Mouse (Mus musculus): Measurements from ENCODE around the gene Exoc3l2. TPM values are rescaled to one million over a fixed set of nuclear protein-coding genes. Genes with fewer than 3 reads are reported as not detected.

Gene Exoc3l2
- polyA plus RNA-seq, 1 experiment from 2014 or later: 1.1 TPM

DNA sequence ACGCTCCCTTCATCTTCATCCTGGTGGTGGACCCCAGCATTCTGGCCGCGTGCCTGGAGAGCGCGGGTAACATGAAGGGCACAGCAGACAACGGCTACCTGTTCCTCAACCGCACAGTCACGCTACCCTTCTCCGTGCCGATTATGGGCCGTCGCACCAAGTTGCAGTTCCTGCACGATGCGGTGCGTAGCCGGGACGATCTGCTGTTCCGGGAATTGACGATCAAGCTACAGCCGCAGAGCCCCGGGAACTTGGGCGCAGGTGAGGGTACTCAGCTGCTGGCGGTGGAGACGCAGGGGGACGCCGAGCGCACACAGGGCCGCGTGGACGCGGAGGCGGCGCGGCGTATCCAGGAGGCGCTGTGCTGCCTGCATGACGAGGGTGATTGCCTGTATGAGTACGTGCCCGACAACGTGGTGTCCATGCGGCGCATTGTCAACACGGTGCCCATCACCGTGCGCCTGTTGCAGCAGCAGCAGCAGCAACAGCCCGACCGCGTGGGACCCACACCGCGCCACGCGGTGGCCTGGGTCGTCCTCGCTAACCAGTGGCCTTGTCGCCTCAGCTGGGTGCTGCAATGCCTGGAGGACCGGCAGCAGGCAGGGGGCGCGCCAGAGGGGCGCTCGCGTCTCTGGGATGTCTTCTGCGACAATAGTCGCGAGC is 60.8 kb downstream of the Exoc3l2 start:
- no peak overlapping the region for H3K27ac ChIP-seq (replicated peaks)
- H3K27me3 ChIP-seq (replicated peaks): peaks cover 75% of the 10 kb centered on the region
- WGBS: 2% methylated on average over 64 of the region's 64 CpGs
- no peak for ATAC-seq (ENCODE audit: extremely low read depth, insufficient number of reproducible peaks, low FRiP score, low TSS enrichment)
- H3K9me3 ChIP-seq: no peaks in the 10 kb centered on the region
- peak overlapping the region; percentile 74 for H3K9ac ChIP-seq
- H3K4me2 ChIP-seq: peak overlapping the region; percentile 87
- H3K4me3 ChIP-seq: peak overlapping the region; percentile 54
- H3K36me3 ChIP-seq: peaks cover 7% of the 10 kb centered on the region
- peaks cover 31% of the 10 kb centered on the region for H3K4me1 ChIP-seq

- WGBS: 11% methylated on average over 24 of the region's 24 CpGs
- ATAC-seq (ENCODE audit: extremely low read depth, insufficient number of reproducible peaks, low FRiP score, low TSS enrichment): no peak
- Histone ChIP-seq H3K4me1 (peaks cover 30% of the 10 kb centered on the region), H3K9ac (peak overlapping the region; percentile 74), H3K4me3 (peak overlapping the region; percentile 54), H3K4me2 (peak overlapping the region; percentile 87), H3K27me3 (replicated peaks) (peaks cover 68% of the 10 kb centered on the region), H3K27ac (replicated peaks) (no peak overlapping the region), H3K9me3 (no peaks in the 10 kb centered on the region), H3K36me3 (peaks cover 14% of the 10 kb centered on the region)
These were observed 61.4 kb downstream of the Exoc3l2 start for GRCm38 (mm10) chr7:19524420-19525104.

DNA sequence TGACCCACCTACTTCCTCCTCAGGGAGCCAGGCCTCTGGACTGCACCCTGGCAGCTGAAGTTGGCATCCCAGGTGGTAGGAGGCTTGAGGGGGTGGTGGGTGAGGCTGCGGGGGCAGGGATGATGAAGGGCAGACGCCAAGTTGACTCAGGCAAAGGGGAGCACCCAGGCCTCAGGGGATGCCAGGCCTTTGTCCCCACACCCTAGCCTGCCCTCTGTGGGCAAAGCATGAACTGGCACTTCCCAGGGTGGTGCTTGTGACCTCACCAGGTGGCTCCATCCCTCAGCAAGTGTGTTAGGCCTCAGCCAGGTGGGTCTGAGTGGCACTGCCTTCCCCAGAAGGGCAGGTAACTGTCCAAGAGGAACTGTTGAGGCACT is 62.0 kb downstream of the Exoc3l2 start:
- Histone ChIP-seq H3K36me3 (peaks cover 19% of the 10 kb centered on the region), H3K4me3 (no peak overlapping the region), H3K9ac (no peak overlapping the region), H3K4me1 (peaks cover 25% of the 10 kb centered on the region), H3K4me2 (no peak overlapping the region), H3K9me3 (no peaks in the 10 kb centered on the region), H3K27ac (replicated peaks) (no peak overlapping the region), H3K27me3 (replicated peaks) (peaks cover 62% of the 10 kb centered on the region)
- WGBS: 83% methylated on average over 2 of the region's 2 CpGs
- ATAC-seq (ENCODE audit: extremely low read depth, insufficient number of reproducible peaks, low FRiP score, low TSS enrichment): no peak

DNA sequence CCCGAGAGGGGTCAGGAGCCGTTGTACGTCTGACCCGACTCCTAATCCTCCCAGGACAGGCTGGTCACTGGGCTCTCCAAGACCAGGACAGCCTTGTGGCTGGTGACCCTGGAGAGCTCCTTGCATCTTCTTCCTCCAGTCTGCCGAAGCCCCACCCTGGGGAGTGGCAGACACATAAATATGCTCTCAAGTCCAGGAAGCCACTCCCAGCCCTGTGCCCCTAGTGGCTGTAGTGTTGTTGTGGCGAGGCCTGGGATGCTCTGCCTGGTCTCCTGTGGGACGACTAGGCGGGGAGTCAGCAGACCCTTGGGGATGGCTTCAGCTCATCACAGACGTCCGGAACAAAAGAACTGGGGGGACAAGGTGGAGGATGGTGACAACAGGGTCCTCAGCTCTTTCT is 67.9 kb downstream of the Exoc3l2 start:
- Histone ChIP-seq H3K4me3 (no peak overlapping the region), H3K9me3 (no peaks in the 10 kb centered on the region), H3K27me3 (replicated peaks) (peaks cover 6% of the 10 kb centered on the region; the same call in 1 of the 2 replicates), H3K27ac (replicated peaks) (no peak overlapping the region), H3K4me1 (peaks cover 5% of the 10 kb centered on the region), H3K36me3 (peaks cover 77% of the 10 kb centered on the region), H3K4me2 (no peak overlapping the region), H3K9ac (no peak overlapping the region)
- 71% methylated on average over 10 of the region's 10 CpGs for WGBS
- no peak for ATAC-seq (ENCODE audit: extremely low read depth, insufficient number of reproducible peaks, low FRiP score, low TSS enrichment)

DNA sequence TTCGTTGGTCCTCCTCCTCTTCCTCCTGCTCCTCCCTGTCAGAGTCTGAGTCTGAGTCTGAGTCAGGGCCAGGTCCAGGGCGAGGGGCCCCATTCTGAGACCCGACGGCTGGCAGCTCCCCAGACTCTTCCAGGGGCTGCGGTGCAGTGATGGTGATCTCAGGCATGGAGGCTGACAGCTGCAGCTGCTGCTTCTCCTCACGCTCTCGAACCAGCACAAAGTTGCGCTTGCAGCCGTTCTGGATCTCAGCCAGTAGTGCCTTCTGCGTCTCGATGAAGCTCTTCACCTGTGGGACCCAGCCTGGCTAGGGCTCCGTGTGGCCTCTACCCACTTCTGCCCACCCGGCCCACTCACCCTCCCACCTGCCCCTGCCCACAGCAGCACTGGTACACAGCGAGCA is 69.1 kb downstream of the Exoc3l2 start:
- no peak overlapping the region for H3K4me3 ChIP-seq
- WGBS: 85% methylated on average over 14 of the region's 14 CpGs
- H3K4me2 ChIP-seq: no peak overlapping the region
- no peak overlapping the region for H3K9ac ChIP-seq
- peaks cover 77% of the 10 kb centered on the region for H3K36me3 ChIP-seq
- no peaks in the 10 kb centered on the region for H3K9me3 ChIP-seq
- ATAC-seq (ENCODE audit: extremely low read depth, insufficient number of reproducible peaks, low FRiP score, low TSS enrichment): no peak
- peaks cover 17% of the 10 kb centered on the region for H3K4me1 ChIP-seq
- H3K27me3 ChIP-seq (replicated peaks): no peaks in the 10 kb centered on the region
- no peak overlapping the region for H3K27ac ChIP-seq (replicated peaks)

GRCm38 (mm10) chr7:19534676-19535075 is 71.5 kb downstream of the Exoc3l2 start:
- H3K27me3 ChIP-seq (replicated peaks): no peaks in the 10 kb centered on the region
- WGBS: 92% methylated on average over 10 of the region's 10 CpGs
- no peak overlapping the region for H3K4me2 ChIP-seq
- H3K27ac ChIP-seq (replicated peaks): no peak overlapping the region
- peaks cover 65% of the 10 kb centered on the region for H3K36me3 ChIP-seq
- no peak overlapping the region for H3K4me3 ChIP-seq
- H3K9me3 ChIP-seq: no peaks in the 10 kb centered on the region
- H3K4me1 ChIP-seq: peaks cover 23% of the 10 kb centered on the region
- no peak for ATAC-seq (ENCODE audit: extremely low read depth, insufficient number of reproducible peaks, low FRiP score, low TSS enrichment)
- H3K9ac ChIP-seq: no peak overlapping the region

- 83% methylated on average over 2 of the region's 2 CpGs for WGBS
- H3K27ac ChIP-seq (replicated peaks): no peak overlapping the region
- H3K27me3 ChIP-seq (replicated peaks): no peaks in the 10 kb centered on the region
- H3K4me1 ChIP-seq: peaks cover 65% of the 10 kb centered on the region
- H3K9me3 ChIP-seq: no peaks in the 10 kb centered on the region
- H3K4me2 ChIP-seq: no peak overlapping the region
- H3K9ac ChIP-seq: no peak overlapping the region; the same call in 1 of the 2 replicates
- no peak overlapping the region for H3K4me3 ChIP-seq
- no peak for ATAC-seq (ENCODE audit: extremely low read depth, insufficient number of reproducible peaks, low FRiP score, low TSS enrichment)
- H3K36me3 ChIP-seq: 0 out of 2 replicates have a peak, but pooled peaks cover 2% of the 10 kb centered on the region
These were observed 77.8 kb downstream of the Exoc3l2 start for GRCm38 (mm10) chr7:19540771-19541566.

DNA sequence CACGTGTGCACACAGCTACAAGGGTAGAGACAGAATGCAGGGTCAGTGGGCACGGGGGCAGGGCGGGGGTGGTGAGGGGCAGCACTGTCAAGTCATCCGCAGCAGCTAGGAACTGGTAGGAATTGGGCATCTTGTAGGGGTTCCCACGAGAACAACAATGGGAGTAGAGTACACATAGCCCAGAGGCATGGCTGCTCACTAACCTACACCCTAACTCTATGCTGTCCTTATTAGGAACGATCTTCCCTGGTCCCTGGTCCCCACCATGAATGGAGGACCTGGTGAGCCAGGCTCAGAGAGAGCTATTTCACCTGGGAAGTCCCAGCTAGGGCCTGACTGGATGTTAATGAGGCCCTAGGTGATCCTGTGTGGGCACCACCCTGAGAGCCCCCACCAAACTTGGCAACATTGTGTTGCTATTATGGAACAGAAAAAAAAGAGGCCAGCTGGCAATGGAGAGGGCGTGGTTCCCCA is 78.6 kb downstream of the Exoc3l2 start:
- Histone ChIP-seq H3K27ac (replicated peaks) (no peak overlapping the region; the same call in 1 of the 2 replicates), H3K9me3 (no peaks in the 10 kb centered on the region), H3K36me3 (0 out of 2 replicates have a peak, but pooled peaks cover 2% of the 10 kb centered on the region), H3K27me3 (replicated peaks) (no peaks in the 10 kb centered on the region), H3K9ac (peak overlapping the region; percentile 42; the same call in 1 of the 2 replicates), H3K4me2 (0 out of 2 replicates have a peak overlapping the region, but pooled peaks have one; percentile 2), H3K4me3 (no peak overlapping the region), H3K4me1 (peaks cover 65% of the 10 kb centered on the region)
- no peak for ATAC-seq (ENCODE audit: extremely low read depth, insufficient number of reproducible peaks, low FRiP score, low TSS enrichment)
- WGBS: 83% methylated on average over 7 of the region's 7 CpGs

DNA sequence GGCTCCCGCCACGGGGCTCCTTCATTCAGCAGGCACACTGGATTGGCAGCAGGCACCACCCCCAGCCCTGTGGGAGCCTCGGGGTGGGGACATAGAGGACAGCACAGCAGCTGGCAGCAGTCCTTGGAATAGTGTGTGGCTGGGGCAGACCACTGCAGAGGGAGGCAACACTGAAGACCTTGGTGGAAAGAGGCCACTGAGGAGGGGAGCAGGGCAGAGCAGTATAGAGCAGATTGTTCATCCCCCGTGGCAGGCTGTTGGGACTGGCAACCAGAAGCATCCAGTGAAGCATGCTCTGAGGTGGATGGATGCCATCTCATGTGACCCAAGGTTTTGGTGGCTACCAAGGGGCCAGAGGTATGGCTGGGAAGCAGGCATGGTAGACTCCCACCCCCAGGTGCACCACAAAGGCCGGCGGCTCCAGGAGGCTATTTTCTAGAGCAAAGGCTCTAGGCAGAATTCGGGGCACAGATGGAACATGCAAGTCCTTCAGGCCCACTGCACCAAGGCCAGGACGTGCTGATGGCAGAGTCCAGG is 79.1 kb downstream of the Exoc3l2 start:
- H3K36me3 ChIP-seq: 0 out of 2 replicates have a peak, but pooled peaks cover 2% of the 10 kb centered on the region
- H3K4me1 ChIP-seq: peaks cover 63% of the 10 kb centered on the region
- ATAC-seq (ENCODE audit: extremely low read depth, insufficient number of reproducible peaks, low FRiP score, low TSS enrichment): peak; percentile 11; the same call in 1 of the 2 replicates
- H3K9me3 ChIP-seq: no peaks in the 10 kb centered on the region
- no peak overlapping the region for H3K27ac ChIP-seq (replicated peaks)
- H3K4me3 ChIP-seq: no peak overlapping the region
- 71% methylated on average over 8 of the region's 8 CpGs for WGBS
- H3K27me3 ChIP-seq (replicated peaks): no peaks in the 10 kb centered on the region
- 0 out of 2 replicates have a peak overlapping the region, but pooled peaks have one; percentile 2 for H3K4me2 ChIP-seq
- peak overlapping the region; percentile 42; the same call in 1 of the 2 replicates for H3K9ac ChIP-seq

DNA sequence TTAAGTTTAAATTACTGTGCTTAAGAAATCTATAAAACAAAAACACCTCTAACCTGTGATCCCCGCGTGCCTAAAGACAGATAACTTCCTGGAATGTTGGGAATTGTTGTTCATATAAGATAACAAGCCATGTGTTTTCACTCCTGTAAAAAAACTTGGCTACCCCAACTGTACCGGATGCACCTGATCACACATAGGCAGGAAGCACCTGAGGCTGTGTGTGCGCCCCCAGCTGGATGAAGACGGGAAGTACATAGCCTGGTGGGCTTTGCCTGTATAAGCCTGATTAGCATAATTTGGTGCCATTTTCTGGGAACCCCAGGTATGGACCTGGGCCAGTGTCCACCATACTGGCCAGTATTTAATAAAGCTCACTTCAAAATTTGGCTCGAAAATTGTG is 80.5 kb downstream of the Exoc3l2 start:
- WGBS: 38% methylated on average over 6 of the region's 6 CpGs

GRCm38 (mm10) chr7:19546007-19546406 is 82.9 kb downstream of the Exoc3l2 start:
- Histone ChIP-seq H3K9ac (no peak overlapping the region), H3K4me2 (no peak overlapping the region), H3K36me3 (0 out of 2 replicates have a peak, but pooled peaks cover 3% of the 10 kb centered on the region), H3K27me3 (replicated peaks) (no peaks in the 10 kb centered on the region), H3K4me3 (no peak overlapping the region), H3K27ac (replicated peaks) (no peak overlapping the region), H3K9me3 (no peaks in the 10 kb centered on the region), H3K4me1 (peaks cover 56% of the 10 kb centered on the region)
- WGBS: 36% methylated on average over 3 of the region's 3 CpGs
- no peak for ATAC-seq (ENCODE audit: extremely low read depth, insufficient number of reproducible peaks, low FRiP score, low TSS enrichment)

More for the DNA sequence above, 80.5 kb downstream of the Exoc3l2 start:
- H3K27ac ChIP-seq (replicated peaks): no peak overlapping the region
- 0 out of 2 replicates have a peak, but pooled peaks cover 4% of the 10 kb centered on the region for H3K36me3 ChIP-seq
- no peak overlapping the region; the same call in 1 of the 2 replicates for H3K9ac ChIP-seq
- no peak overlapping the region for H3K4me2 ChIP-seq
- H3K9me3 ChIP-seq: no peaks in the 10 kb centered on the region
- ATAC-seq (ENCODE audit: extremely low read depth, insufficient number of reproducible peaks, low FRiP score, low TSS enrichment): no peak
- no peaks in the 10 kb centered on the region for H3K27me3 ChIP-seq (replicated peaks)
- H3K4me3 ChIP-seq: no peak overlapping the region
- H3K4me1 ChIP-seq: peaks cover 60% of the 10 kb centered on the region

Data from heart, embryonic 13.5 days (tissue).